Mouse (Mus musculus) forebrain, embryonic 14.5 days (tissue): ENCODE measurements at regions not wholly inside any gene's neighbourhood (a gene's known extent, or its start where the extent isn't known, plus 50 kb on each side); places are given as distances from the start of the nearest gene placed in this dataset.

Experiments used
- ATAC-seq: fragments of 200-750 bp; cut with Nextera tagmentation; 2 replicates; pipeline ENCODE4 v1.8.0; 2017; ENCODE audit warnings: mild to moderate bottlenecking, moderate library complexity
- DNase-seq: peaks from one replicate; pipeline ENCODE4 v3.0.0-alpha.2; 2015; ENCODE audit warnings: low spot score
- H3K27ac ChIP-seq: fragments of 300-500 bp; sonication (generic); 2 replicates; pipeline ENCODE4 v1.5.1; 2014; ENCODE audit warnings: low read depth, mild to moderate bottlenecking, control low read depth, low read length, moderate library complexity
- H3K27me3 ChIP-seq: fragments of 300-500 bp; sonication (generic); replicated peaks from 2 replicates; pipeline ENCODE4 v1.6.1; 2014; ENCODE audit warnings: low read length, control low read depth, mixed read lengths; ENCODE audit not compliant: control insufficient read depth, insufficient read depth
- H3K36me3 ChIP-seq: fragments of 300-500 bp; sonication (generic); 2 replicates; pipeline ENCODE4 v1.6.1; 2014; ENCODE audit warnings: low read length, control low read depth; ENCODE audit not compliant: control insufficient read depth, insufficient read depth
- H3K4me1 ChIP-seq: fragments of 300-500 bp; sonication (generic); 2 replicates; pipeline ENCODE4 v1.6.1; 2014; ENCODE audit warnings: antibody characterized with exemption, low read length, control low read depth; ENCODE audit not compliant: control insufficient read depth, insufficient read depth
- H3K4me2 ChIP-seq: fragments of 300-500 bp; sonication (generic); 2 replicates; pipeline ENCODE4 v1.6.1; 2014; ENCODE audit warnings: mild to moderate bottlenecking, control low read depth, low read length
- H3K4me3 ChIP-seq: fragments of 300-500 bp; sonication (generic); 2 replicates; pipeline ENCODE4 v1.5.1; 2014; ENCODE audit warnings: low read depth, low read length, control low read depth
- H3K9ac ChIP-seq: fragments of 300-500 bp; sonication (generic); 2 replicates; pipeline ENCODE4 v1.6.1; 2014; ENCODE audit warnings: mild to moderate bottlenecking, low read length, control low read depth, moderate library complexity
- H3K9me3 ChIP-seq: fragments of 300-500 bp; sonication (generic); replicated peaks from 2 replicates; pipeline ENCODE4 v1.6.1; 2016; ENCODE audit warnings: low read length, control low read depth, mixed read lengths; ENCODE audit not compliant: control insufficient read depth
- WGBS: fragments of 180-500 bp; shearing (Covaris S2); extraction: QIAGEN DNeasy Blood & Tissue Kit; methylation state at CpG from one replicate; pipeline ENCODE4 v1.1.7; 2014; 5-methylcytosine and 5-hydroxymethylcytosine counted together

GRCm38 (mm10) chr12:95173810-95174402 is 518.1 kb upstream of the Flrt2 start:
- H3K27ac ChIP-seq, result no peak overlapping the region
- WGBS, result 13% methylated on average over 1 of the region's 1 CpGs
- no peaks in the 10 kb centered on the region for H3K9me3 ChIP-seq
- H3K9ac ChIP-seq, result no peak overlapping the region
- no peak overlapping the region for H3K4me2 ChIP-seq
- peaks cover 3% of the 10 kb centered on the region; the same call in 1 of the 2 replicates for H3K4me1 ChIP-seq
- H3K4me3 ChIP-seq, result no peak overlapping the region
- no peaks in the 10 kb centered on the region for H3K27me3 ChIP-seq
- ATAC-seq, result peak; percentile 75
- H3K36me3 ChIP-seq, result no peaks in the 10 kb centered on the region
- peak; percentile 76 for DNase-seq

- WGBS, result 89% methylated on average over 8 of the region's 8 CpGs
- ATAC-seq (no peak), DNase-seq (no peak)
- no peaks in the 10 kb centered on the region for H3K36me3 ChIP-seq
- H3K4me3 ChIP-seq, result no peak overlapping the region
- no peaks in the 10 kb centered on the region for H3K9me3 ChIP-seq
- no peak overlapping the region for H3K27ac ChIP-seq
- no peaks in the 10 kb centered on the region for H3K4me1 ChIP-seq
- H3K9ac ChIP-seq, result no peak overlapping the region
- H3K4me2 ChIP-seq, result no peak overlapping the region
- H3K27me3 ChIP-seq, result no peaks in the 10 kb centered on the region
Measured at GRCm38 (mm10) chr12:95202486-95202885, 489.5 kb upstream of the Flrt2 start.

GRCm38 (mm10) chr12:95205081-95205480 is 486.9 kb upstream of the Flrt2 start:
- Histone ChIP-seq H3K9me3 (no peaks in the 10 kb centered on the region), H3K36me3 (no peaks in the 10 kb centered on the region), H3K9ac (no peak overlapping the region), H3K27me3 (no peaks in the 10 kb centered on the region), H3K4me1 (no peaks in the 10 kb centered on the region), H3K4me2 (no peak overlapping the region), H3K27ac (no peak overlapping the region), H3K4me3 (no peak overlapping the region)
- WGBS, result 74% methylated on average over 3 of the region's 3 CpGs
- no peak for DNase-seq
- no peak for ATAC-seq

- H3K9me3 ChIP-seq, result no peaks in the 10 kb centered on the region
- no peak overlapping the region for H3K9ac ChIP-seq
- ATAC-seq (no peak), DNase-seq (no peak)
- no peaks in the 10 kb centered on the region for H3K36me3 ChIP-seq
- WGBS, result 68% methylated on average over 3 of the region's 3 CpGs
- H3K4me2 ChIP-seq, result no peak overlapping the region
- no peaks in the 10 kb centered on the region for H3K4me1 ChIP-seq
- H3K4me3 ChIP-seq, result no peak overlapping the region
- no peak overlapping the region for H3K27ac ChIP-seq
- H3K27me3 ChIP-seq, result no peaks in the 10 kb centered on the region
Measured at GRCm38 (mm10) chr12:95239158-95239779, 452.8 kb upstream of the Flrt2 start.

- Histone ChIP-seq H3K4me1 (no peaks in the 10 kb centered on the region), H3K9ac (no peak overlapping the region), H3K27me3 (no peaks in the 10 kb centered on the region), H3K4me2 (no peak overlapping the region), H3K36me3 (no peaks in the 10 kb centered on the region), H3K9me3 (no peaks in the 10 kb centered on the region), H3K4me3 (no peak overlapping the region), H3K27ac (no peak overlapping the region)
- WGBS, result 74% methylated on average over 3 of the region's 3 CpGs
- DNase-seq (no peak), ATAC-seq (no peak)
Measured at GRCm38 (mm10) chr12:95267187-95267586, 424.8 kb upstream of the Flrt2 start.

- Histone ChIP-seq H3K36me3 (no peaks in the 10 kb centered on the region), H3K27me3 (no peaks in the 10 kb centered on the region), H3K27ac (no peak overlapping the region), H3K4me3 (no peak overlapping the region), H3K9ac (no peak overlapping the region), H3K9me3 (no peaks in the 10 kb centered on the region), H3K4me1 (no peaks in the 10 kb centered on the region), H3K4me2 (no peak overlapping the region)
- DNase-seq, result no peak
- 89% methylated on average over 2 of the region's 2 CpGs for WGBS
- ATAC-seq, result no peak
Measured at GRCm38 (mm10) chr12:95305386-95305785, 386.6 kb upstream of the Flrt2 start.

GRCm38 (mm10) chr12:95315151-95315750 is 376.8 kb upstream of the Flrt2 start:
- Histone ChIP-seq H3K4me3 (no peak overlapping the region), H3K36me3 (no peaks in the 10 kb centered on the region), H3K27ac (no peak overlapping the region), H3K4me1 (no peaks in the 10 kb centered on the region), H3K4me2 (no peak overlapping the region), H3K27me3 (no peaks in the 10 kb centered on the region), H3K9me3 (no peaks in the 10 kb centered on the region), H3K9ac (no peak overlapping the region)
- WGBS, result 89% methylated on average over 2 of the region's 2 CpGs
- no peak for ATAC-seq
- DNase-seq, result no peak

- Histone ChIP-seq H3K9me3 (no peaks in the 10 kb centered on the region), H3K4me1 (no peaks in the 10 kb centered on the region), H3K36me3 (no peaks in the 10 kb centered on the region), H3K27me3 (no peaks in the 10 kb centered on the region), H3K4me3 (no peak overlapping the region), H3K9ac (no peak overlapping the region), H3K4me2 (no peak overlapping the region), H3K27ac (no peak overlapping the region)
- ATAC-seq, result peak; percentile 67
- DNase-seq, result peak; percentile 82
- 40% methylated on average over 1 of the region's 1 CpGs for WGBS
Measured at GRCm38 (mm10) chr12:95316820-95317219, 375.2 kb upstream of the Flrt2 start.

GRCm38 (mm10) chr12:95321693-95322092 is 370.3 kb upstream of the Flrt2 start:
- H3K9me3 ChIP-seq, result no peaks in the 10 kb centered on the region
- no peak; the same call in 1 of the 2 replicates for ATAC-seq

More at GRCm38 (mm10) chr12:95321693-95322092, 370.3 kb upstream of the Flrt2 start:
- peak; percentile 29 for DNase-seq
- Histone ChIP-seq H3K4me3 (no peak overlapping the region), H3K36me3 (no peaks in the 10 kb centered on the region), H3K4me2 (no peak overlapping the region), H3K27me3 (no peaks in the 10 kb centered on the region), H3K4me1 (no peaks in the 10 kb centered on the region), H3K9ac (no peak overlapping the region), H3K27ac (no peak overlapping the region)
- 55% methylated on average over 3 of the region's 3 CpGs for WGBS
